Mouse (Mus musculus): ENCODE data around the gene Rcvrn. TPM values are rescaled to one million over a fixed set of nuclear protein-coding genes. Genes with fewer than 3 reads are reported as not detected.

The Rcvrn gene
- total RNA-seq, 2 experiments from 2014 or later = 1.1 TPM

DNA sequence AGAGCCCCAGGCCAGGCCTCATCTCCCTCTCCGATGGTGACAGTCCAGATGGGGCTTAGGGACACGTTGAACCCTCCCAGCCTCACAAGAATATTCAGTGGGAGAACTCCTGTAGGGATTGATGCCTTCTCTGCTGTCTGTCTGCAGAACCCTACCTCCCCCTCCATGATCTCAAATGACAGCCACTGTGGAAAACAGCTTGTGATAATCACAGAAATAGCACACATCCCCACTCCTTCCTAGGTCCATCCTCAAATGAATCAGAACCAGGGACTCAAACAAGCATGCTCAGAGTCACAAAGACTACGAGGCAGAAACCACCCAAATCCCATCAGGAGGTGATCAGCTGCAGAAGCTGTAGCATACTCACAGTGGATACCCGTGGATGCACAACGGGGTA is 29.0 kb upstream of the Rcvrn start:
- DNase-seq (ENCODE audit: low spot score in 2 of 2) = peak in 1 of 2 experiments; percentile 60

DNA sequence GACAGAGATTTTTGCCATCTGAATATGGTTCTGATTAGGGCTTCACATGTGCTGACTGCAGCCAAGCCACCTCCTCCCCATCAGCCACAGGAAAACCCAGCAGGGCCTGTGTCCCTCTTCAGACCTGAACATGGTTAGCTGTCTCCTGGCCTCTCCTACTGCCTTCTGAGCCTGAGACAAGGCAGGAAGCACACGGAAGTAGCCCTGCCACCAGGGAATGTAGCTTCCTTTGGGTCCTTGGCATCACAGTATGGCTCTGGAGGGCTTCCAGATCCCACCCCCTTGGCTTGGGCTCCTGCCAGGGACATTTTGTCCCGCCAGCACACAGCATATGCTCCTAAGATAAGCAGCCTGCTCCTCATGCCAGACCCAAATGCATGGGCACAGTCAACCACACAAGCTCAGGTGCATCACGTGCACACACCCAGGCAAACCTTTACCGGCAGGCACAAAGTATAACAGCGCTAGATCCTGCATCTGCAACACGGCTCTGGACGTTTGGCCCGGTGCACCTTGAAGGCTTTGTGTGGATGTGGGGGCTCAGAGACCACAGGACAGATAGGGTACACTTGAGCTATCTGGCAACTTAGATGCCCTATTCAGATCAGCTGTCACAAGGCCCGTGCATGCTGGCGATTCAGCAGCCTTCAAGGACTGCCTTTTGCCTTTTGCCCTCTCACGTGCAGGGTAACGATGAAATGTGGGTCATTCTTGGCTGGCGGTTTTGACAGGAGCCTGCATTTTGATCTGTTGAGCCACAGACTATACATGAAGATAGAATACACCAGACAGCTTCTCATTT is 27.4 kb upstream of the Rcvrn start:
- intact Hi-C loops (cut with DNase I) = loop anchor here (5.0 kb wide), 1 partner anchor 65 kb away; no protein-coding TSS in a partner anchor
- peak; percentile 80 to 93 for DNase-seq (ENCODE audit: low spot score in 2 of 2)

More for the DNA sequence above, 29.0 kb upstream of the Rcvrn start:
- intact Hi-C loops (cut with DNase I) = loop anchor here (5.0 kb wide), 1 partner anchor 64 kb away; no protein-coding TSS in a partner anchor

DNA sequence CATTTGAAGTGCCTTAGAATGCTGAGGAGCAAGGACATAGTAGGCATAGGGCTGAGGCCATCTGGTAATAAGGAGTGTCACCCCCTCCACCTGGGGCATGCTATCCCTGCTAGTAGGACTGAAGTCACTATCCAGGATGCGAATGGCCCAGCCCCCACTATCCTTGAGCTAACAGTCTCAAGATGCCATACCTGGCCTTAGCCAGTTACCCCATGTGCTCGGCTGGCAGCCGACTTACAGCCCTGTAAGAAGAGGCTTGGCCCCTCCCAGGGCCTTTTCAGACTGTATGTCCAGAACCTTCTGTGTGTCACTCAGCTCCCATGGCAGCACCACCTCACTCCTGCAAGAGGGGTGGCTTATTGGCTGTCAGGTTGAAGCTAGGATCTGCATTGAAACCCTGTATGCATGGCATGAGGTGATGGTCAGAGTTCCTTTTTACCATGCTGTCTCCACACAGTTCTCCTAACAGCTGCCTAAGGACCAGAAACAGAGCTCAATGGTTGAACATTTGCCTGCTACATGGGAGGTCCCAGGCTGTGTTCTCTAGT is 26.6 kb upstream of the Rcvrn start:
- intact Hi-C loops (cut with DNase I) = loop anchor here (5.0 kb wide), 1 partner anchor 66 kb away; no protein-coding TSS in a partner anchor
- DNase-seq (ENCODE audit: low spot score in 2 of 2) = no peak

DNA sequence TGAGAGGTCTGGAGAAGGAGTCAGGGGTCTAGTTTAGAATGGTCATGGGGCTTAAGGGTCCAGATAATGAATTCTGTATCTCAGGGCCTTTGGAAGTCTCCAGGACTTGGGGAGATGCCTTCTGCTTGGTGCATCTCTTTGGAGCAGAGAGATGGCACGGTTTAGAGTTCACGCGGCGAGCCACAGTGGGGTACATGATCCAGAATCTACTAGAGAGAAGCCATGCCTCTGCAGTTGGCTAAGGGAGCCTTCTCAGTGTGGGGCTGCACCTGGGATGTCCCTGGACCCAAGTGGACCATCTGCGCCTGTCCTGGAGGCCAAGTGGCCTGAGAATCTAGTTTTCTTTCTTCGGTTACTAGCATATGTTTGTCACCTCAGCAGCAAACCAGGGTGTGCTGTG is 25.1 kb upstream of the Rcvrn start:
- no peak for DNase-seq (ENCODE audit: low spot score in 2 of 2)
- intact Hi-C loops (cut with DNase I) = loop anchor here (10.0 kb wide), 1 partner anchor 555 kb away; no protein-coding TSS in a partner anchor

GRCm38 (mm10) chr11:67672140-67672539 is 23.0 kb upstream of the Rcvrn start:
- DNase-seq (ENCODE audit: low spot score in 2 of 2) = peak in 1 of 2 experiments; percentile 83
- intact Hi-C loops (cut with DNase I) = loop anchor here (10.0 kb wide), 1 partner anchor 557 kb away; no protein-coding TSS in a partner anchor

- intact Hi-C loops (cut with DNase I) = loop anchor here (2.0 to 10.0 kb wide), 3 partner anchors 23 to 561 kb away; no protein-coding TSS in a partner anchor
- peak; percentile 73 to 84 for DNase-seq (ENCODE audit: low spot score in 2 of 2)
These were observed 19.3 kb upstream of the Rcvrn start for GRCm38 (mm10) chr11:67675562-67676540.

GRCm38 (mm10) chr11:67679300-67679699 is 15.8 kb upstream of the Rcvrn start:
- intact Hi-C loops (cut with DNase I) = loop anchor here (5.0 to 10.0 kb wide), 2 partner anchors 307 to 564 kb away; no protein-coding TSS in a partner anchor

GRCm38 (mm10) chr11:67679930-67680329 is 15.2 kb upstream of the Rcvrn start:
- DNase-seq (ENCODE audit: low spot score in 2 of 2) = peak in 1 of 2 experiments; percentile 78
- intact Hi-C loops (cut with DNase I) = loop anchor here (5.0 to 10.0 kb wide), 3 partner anchors 92 to 565 kb away; partner anchors contain the start of genes Glp2r and Gsg1l2

More at GRCm38 (mm10) chr11:67679300-67679699, 15.8 kb upstream of the Rcvrn start:
- peak in 1 of 2 experiments; percentile 62 for DNase-seq (ENCODE audit: low spot score in 2 of 2)

- intact Hi-C loops (cut with DNase I) = loop anchor here (5.0 kb wide), 1 partner anchor 90 kb away; the partner anchor contains the start of genes Glp2r and Gsg1l2
- no peak for DNase-seq (ENCODE audit: low spot score in 2 of 2)
These were observed 13.3 kb upstream of the Rcvrn start for GRCm38 (mm10) chr11:67681871-67682270.

DNA sequence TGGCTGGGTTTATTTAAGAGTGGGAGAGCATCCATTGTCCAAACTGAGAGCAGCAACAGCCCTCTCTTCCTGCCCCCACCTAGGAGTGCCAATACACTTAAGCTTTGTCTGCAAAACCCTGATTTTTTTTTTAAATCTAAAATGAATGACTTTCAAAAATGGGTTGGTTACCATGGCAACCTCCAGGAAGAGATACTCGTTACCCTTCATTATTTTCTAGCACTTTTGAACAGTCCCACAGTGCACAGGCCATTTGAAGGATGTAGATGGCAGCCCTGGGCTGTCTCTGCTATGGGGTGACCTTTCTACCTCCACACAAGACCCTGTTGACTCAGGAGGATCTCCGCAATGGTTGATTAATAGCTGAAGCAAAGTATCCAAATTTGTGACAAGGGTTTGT is 9.0 kb upstream of the Rcvrn start:
- intact Hi-C loops (cut with DNase I) = no loop called here
- DNase-seq (ENCODE audit: low spot score in 2 of 2) = peak in 1 of 2 experiments; percentile 50

DNA sequence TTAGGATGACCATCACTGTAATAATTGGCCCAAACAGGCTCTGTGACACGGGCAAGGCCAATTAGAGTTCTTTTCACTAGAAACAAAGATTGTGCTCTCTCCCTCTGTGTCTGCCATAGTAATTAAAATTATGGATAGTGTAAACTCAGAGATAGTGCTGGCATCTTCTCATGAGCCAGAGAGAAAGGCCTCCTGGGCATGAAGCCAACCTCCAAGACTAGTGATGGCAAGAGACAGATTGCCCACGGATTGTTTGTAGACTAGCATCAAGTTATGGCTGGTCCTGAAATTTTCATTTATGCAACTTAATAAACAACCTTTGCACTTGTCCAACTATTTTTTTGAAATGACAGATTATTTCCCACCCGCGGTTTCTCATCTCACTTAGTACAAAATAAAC is 17.9 kb downstream of the Rcvrn start:
- DNase-seq (ENCODE audit: low spot score in 2 of 2) = peak; percentile 52 to 56
- intact Hi-C loops (cut with DNase I) = no loop called here

- intact Hi-C loops (cut with DNase I) = no loop called here
- DNase-seq (ENCODE audit: low spot score in 2 of 2) = peak in 1 of 2 experiments; percentile 40
These were observed 20.3 kb downstream of the Rcvrn start for GRCm38 (mm10) chr11:67715382-67715781.

GRCm38 (mm10) chr11:67721485-67721884 is 26.4 kb downstream of the Rcvrn start:
- intact Hi-C loops (cut with DNase I) = no loop called here
- DNase-seq (ENCODE audit: low spot score in 2 of 2) = no peak

- intact Hi-C loops (cut with DNase I) = no loop called here
- no peak for DNase-seq (ENCODE audit: low spot score in 2 of 2)
These were observed 27.5 kb downstream of the Rcvrn start for GRCm38 (mm10) chr11:67722399-67723156.

DNA sequence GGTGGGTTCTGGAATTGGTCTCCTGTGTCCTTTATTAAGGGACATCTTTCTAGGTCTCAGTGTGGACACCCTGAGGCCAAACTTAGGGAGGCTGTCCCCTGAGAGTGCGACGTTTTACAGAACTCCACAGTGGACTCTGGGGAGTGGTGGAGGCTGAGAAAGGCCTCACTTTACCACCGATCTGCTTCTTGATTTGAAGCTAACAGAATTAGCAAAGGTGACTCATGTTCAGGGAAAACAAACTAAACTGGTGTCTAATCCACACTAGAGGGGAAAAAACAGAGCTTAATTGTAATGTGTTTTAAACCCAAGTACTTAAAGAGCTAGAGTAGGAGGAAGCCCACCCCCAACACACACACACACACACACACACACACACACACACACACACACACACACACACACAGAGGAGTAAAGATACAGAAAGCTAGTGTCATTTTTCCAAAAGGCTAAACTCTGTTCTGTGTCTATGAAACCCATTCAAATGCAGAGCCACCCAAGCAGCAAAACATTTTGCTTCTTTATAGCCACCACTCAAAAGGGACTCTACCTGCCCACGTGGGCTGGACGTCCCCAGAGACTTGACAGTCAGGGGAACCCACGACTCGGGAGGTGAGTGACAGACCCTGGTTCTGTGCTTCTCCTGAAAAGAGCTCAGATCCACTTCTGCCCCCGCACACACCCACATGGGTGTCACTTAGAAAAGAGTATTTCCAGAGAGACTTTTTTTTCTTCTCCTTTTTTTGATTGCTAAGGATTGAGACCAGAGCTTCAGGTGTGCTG is 28.3 kb downstream of the Rcvrn start:
- intact Hi-C loops (cut with DNase I) = no loop called here
- peak; percentile 34 to 89 for DNase-seq (ENCODE audit: low spot score in 2 of 2)

GRCm38 (mm10) chr11:67727095-67727494 is 32.0 kb downstream of the Rcvrn start:
- intact Hi-C loops (cut with DNase I) = no loop called here
- peak in 1 of 2 experiments; percentile 78 for DNase-seq (ENCODE audit: low spot score in 2 of 2)

GRCm38 (mm10) chr11:67728726-67729125 is 33.6 kb downstream of the Rcvrn start:
- DNase-seq (ENCODE audit: low spot score in 2 of 2) = no peak
- intact Hi-C loops (cut with DNase I) = no loop called here

DNA sequence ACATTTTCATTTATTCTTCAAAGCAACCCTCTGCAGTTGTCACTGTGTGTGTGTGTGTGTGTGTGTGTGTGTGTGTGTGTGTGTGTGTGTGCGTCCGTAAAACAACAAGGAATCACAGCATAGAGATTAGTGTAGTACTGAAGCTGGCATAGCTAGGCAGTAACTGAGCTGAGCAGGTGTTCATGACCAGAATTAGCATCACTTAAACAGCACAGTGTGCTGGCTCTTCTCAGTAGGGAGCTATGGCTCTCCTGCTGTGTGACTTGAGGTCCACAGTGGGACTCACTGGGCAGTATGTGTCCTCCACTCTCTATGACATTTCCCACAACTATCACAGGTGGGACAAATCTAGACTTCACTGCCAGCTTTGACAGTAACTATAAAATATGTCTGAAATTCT is 35.9 kb downstream of the Rcvrn start:
- DNase-seq (ENCODE audit: low spot score in 2 of 2) = no peak
- intact Hi-C loops (cut with DNase I) = no loop called here
